Mouse (Mus musculus) lung, postnatal 0 days (tissue): ENCODE data around the gene Mmp14.

Experiments
- CTCF ChIP-seq: IDR thresholded peaks from 2 replicates; pipeline ENCODE4 v1.5.1; 2016; ENCODE audit warnings: antibody characterized with exemption, mild to moderate bottlenecking
- EP300 ChIP-seq: IDR thresholded peaks from 2 replicates; pipeline ENCODE4 v1.6.1; 2016; ENCODE audit warnings: antibody characterized with exemption, mild to moderate bottlenecking, control low read depth

DNA sequence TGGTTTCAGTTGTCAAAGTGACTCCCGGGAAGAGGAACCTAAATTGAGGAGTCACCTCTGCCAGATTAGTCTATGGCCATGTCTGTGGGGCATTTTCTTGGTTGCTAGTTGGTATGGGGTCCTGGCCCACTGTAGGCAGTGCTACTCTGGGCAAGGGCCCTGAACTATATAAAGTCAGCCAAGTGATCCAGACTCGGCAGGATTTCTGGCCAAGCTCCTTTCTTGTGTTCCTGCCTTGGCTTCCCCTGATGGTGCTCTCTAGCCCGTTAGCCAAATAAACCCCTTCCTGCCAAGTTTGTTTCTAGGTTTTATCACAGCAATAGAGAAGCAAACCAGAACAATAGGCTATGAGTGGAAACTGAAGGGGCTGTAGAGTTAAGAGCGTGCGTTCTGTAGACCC, 43.3 kb downstream of the Mmp14 start:
- TF ChIP-seq CTCF = no peak
- no peak for TF ChIP-seq EP300
